Mouse (Mus musculus) forebrain, embryonic 13.5 days (tissue): ENCODE data around the gene Rab21. TPM values are rescaled to one million over a fixed set of nuclear protein-coding genes. Genes with fewer than 3 reads are reported as not detected.

Experiments used
- ATAC-seq: fragments of 200-750 bp; cut with Nextera tagmentation; 2 replicates; pipeline ENCODE4 v1.8.0; 2017
- H3K27ac ChIP-seq: fragments of 300-500 bp; sonication (generic); 2 replicates; pipeline ENCODE4 v1.5.1; 2015; ENCODE audit warnings: inconsistent platforms, mild to moderate bottlenecking, moderate library complexity
- H3K27me3 ChIP-seq: fragments of 300-500 bp; sonication (generic); 2 replicates; pipeline ENCODE4 v1.6.1; 2015; ENCODE audit warnings: mild to moderate bottlenecking, inconsistent platforms
- H3K36me3 ChIP-seq: fragments of 300-500 bp; sonication (generic); 2 replicates; pipeline ENCODE4 v1.6.1; 2015; ENCODE audit warnings: mild to moderate bottlenecking, inconsistent platforms; ENCODE audit not compliant: poor library complexity, severe bottlenecking
- H3K4me1 ChIP-seq: fragments of 300-500 bp; sonication (generic); 2 replicates; pipeline ENCODE4 v1.6.1; 2015; ENCODE audit warnings: inconsistent platforms
- H3K4me2 ChIP-seq: fragments of 300-500 bp; sonication (generic); 2 replicates; pipeline ENCODE4 v1.6.1; 2015; ENCODE audit warnings: inconsistent platforms, mild to moderate bottlenecking, moderate library complexity
- H3K4me3 ChIP-seq: fragments of 300-500 bp; sonication (generic); 2 replicates; pipeline ENCODE4 v1.5.1; 2015; ENCODE audit warnings: mild to moderate bottlenecking, inconsistent platforms
- H3K9ac ChIP-seq: fragments of 300-500 bp; sonication (generic); 2 replicates; pipeline ENCODE4 v1.6.1; 2015; ENCODE audit warnings: mild to moderate bottlenecking, inconsistent platforms
- H3K9me3 ChIP-seq: fragments of 300-500 bp; sonication (generic); replicated peaks from 2 replicates; pipeline ENCODE4 v1.6.1; 2016; ENCODE audit warnings: inconsistent platforms
- WGBS: fragments of 180-500 bp; shearing (Covaris S2); methylation state at CpG from one replicate; pipeline ENCODE4 v1.1.7; 2015; 5-methylcytosine and 5-hydroxymethylcytosine counted together
- polyA plus RNA-seq: library from polyadenylated mRNA; unstranded; fragments of >200 nt; fragmentation: Nextera tagmentation; extraction: Ambion mirVana; gene quantifications from 2 replicates; pipeline ENCODE4 v1.2.1, GENCODE M21; 2015

Gene Rab21
- polyA plus RNA-seq, 1 experiment from 2014 or later, result 5.8 TPM

DNA sequence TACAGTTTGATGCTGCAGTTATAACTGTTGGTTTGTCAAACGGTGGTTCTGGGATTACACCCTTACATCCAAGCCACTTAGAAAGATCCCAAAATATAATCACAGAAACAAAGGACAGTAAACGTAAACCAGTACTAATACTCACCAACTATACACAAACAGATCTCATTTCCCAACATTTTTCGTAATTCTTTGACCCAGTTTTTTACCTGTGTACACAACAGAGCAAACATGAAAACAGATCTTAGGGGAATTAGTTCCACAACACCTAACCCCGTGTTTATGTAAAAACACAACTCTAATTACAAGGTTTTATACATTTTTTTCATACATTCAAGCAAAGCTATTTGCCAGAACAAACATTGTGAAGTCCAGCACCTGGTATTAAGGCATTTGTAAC lies 16.7 kb downstream of the Rab21 start:
- WGBS, result 94% methylated on average over 4 of the region's 4 CpGs
- Histone ChIP-seq H3K4me1 (no peaks in the 10 kb centered on the region), H3K27ac (no peak overlapping the region), H3K4me3 (no peak overlapping the region), H3K9me3 (no peaks in the 10 kb centered on the region), H3K9ac (no peak overlapping the region), H3K4me2 (no peak overlapping the region), H3K27me3 (no peaks in the 10 kb centered on the region), H3K36me3 (peaks cover 58% of the 10 kb centered on the region)
- ATAC-seq, result no peak

DNA sequence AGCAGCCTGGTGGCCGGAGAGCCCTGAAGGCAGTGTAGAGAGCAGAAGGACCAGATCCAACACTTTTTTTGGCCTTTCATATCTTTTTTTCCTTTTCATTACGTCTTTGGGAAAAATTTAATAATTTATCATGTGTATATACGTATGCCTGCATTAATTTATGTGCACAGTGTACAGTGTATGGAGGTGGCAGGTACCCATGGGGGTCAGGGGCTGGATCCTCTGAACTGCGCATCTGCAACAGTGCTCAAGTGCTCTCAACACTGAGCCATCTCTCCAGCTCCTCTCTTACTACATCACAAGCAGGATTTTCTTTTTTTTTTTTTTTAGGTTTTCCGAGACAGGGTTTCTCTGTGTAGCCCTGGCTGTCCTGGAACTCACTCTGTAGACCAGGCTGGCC lies 17.8 kb downstream of the Rab21 start:
- H3K27ac ChIP-seq, result no peak overlapping the region
- H3K4me2 ChIP-seq, result no peak overlapping the region
- H3K4me3 ChIP-seq, result no peak overlapping the region
- WGBS, result 94% methylated on average over 5 of the region's 5 CpGs
- peaks cover 67% of the 10 kb centered on the region for H3K36me3 ChIP-seq
- H3K9me3 ChIP-seq, result no peaks in the 10 kb centered on the region
- no peaks in the 10 kb centered on the region for H3K27me3 ChIP-seq
- ATAC-seq, result no peak
- no peaks in the 10 kb centered on the region for H3K4me1 ChIP-seq
- no peak overlapping the region for H3K9ac ChIP-seq

DNA sequence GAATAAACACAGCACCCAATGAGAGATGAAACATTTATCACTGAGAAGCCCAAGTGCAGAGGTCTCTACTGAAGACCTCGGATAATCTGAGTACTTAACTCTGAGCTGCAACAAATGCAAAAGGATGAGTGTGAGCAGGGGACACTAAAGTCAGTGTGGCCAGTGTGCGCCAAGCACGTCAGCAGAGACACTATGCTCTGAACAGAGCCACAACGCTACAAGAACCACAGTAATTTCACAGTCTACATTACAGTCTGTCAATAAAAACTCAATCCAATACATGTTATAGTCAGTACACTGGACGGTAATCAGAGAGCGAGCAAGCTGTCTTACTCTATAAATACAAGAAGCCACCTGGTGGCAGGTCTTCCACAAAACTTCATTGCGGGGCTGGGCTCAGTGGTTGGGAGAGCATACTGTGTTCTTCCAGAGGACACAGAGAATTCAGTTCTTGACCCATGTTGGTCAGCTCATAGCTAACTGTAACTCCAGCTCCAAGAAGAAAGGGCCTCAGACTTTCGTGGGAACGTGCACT lies 18.9 kb downstream of the Rab21 start:
- Histone ChIP-seq H3K4me3 (no peak overlapping the region), H3K4me2 (no peak overlapping the region), H3K27ac (no peak overlapping the region), H3K27me3 (no peaks in the 10 kb centered on the region), H3K9ac (no peak overlapping the region), H3K36me3 (peaks cover 73% of the 10 kb centered on the region), H3K4me1 (no peaks in the 10 kb centered on the region), H3K9me3 (no peaks in the 10 kb centered on the region)
- 84% methylated on average over 9 of the region's 9 CpGs for WGBS
- no peak for ATAC-seq

DNA sequence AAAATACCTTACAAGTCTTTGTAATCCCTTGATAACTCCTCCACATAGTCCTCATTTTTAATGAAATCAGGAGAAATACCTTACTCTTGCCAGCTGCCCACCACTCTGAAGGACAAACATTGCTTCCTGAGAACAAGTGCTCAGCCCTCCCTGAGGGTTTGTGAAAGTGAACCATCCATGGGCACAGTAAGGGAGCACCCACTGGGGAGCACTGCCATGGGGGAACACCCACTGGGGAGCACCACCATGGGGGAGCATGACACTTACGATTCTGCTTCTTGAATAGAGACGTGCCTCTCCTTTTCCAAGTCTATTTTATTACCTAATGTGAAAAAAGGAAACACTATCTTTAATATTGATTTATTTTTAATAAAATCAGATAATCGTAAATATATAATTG lies 20.2 kb downstream of the Rab21 start:
- Histone ChIP-seq H3K4me3 (no peak overlapping the region), H3K27ac (no peak overlapping the region), H3K4me2 (no peak overlapping the region), H3K9ac (no peak overlapping the region), H3K4me1 (no peaks in the 10 kb centered on the region), H3K9me3 (no peaks in the 10 kb centered on the region), H3K36me3 (peaks cover 76% of the 10 kb centered on the region), H3K27me3 (no peaks in the 10 kb centered on the region)
- 92% methylated on average over 3 of the region's 3 CpGs for WGBS
- ATAC-seq, result no peak

DNA sequence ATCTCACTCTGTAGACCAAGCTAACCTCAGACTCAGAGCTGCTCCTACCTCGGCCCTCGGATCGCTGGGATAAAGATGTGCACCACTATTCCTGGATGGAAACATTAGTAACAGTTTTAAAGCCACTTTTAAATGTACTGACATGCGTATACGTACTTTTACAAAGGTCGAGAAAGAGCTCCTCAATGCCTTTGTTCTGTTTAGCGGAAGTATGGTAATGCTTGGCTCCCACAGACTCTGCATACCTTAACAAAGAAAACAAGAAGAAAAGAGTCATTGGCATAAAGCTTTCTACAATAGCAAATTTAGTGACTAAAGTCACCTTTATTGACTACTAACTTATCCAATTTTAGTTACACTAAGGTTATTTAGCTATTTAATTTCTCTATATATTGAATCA lies 20.7 kb downstream of the Rab21 start:
- H3K27me3 ChIP-seq, result no peaks in the 10 kb centered on the region
- no peak overlapping the region for H3K27ac ChIP-seq
- no peak for ATAC-seq
- peaks cover 74% of the 10 kb centered on the region for H3K36me3 ChIP-seq
- H3K9me3 ChIP-seq, result no peaks in the 10 kb centered on the region
- no peak overlapping the region for H3K4me2 ChIP-seq
- H3K4me3 ChIP-seq, result no peak overlapping the region
- H3K9ac ChIP-seq, result no peak overlapping the region
- 88% methylated on average over 7 of the region's 7 CpGs for WGBS
- no peaks in the 10 kb centered on the region for H3K4me1 ChIP-seq

DNA sequence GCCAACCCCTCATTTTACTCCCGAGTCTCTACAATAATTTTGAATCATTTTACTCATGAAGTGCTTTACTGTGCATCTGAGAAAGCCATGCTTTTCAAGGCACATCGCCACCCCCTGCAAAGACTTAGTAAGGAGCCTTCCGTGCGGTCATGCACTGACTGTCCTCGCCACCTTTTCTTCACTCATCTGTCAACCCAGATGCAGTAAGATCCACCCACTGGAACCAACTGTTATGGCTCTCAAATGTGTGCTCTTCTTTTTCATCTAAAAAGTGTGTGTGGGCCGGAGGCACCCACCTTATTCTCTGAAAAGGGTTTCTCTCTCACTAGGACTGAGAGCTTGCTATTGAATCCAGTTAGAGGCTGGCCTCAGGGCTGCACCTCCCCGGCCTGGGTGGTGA lies 21.4 kb downstream of the Rab21 start:
- H3K9me3 ChIP-seq, result no peaks in the 10 kb centered on the region
- H3K36me3 ChIP-seq, result peaks cover 73% of the 10 kb centered on the region
- no peaks in the 10 kb centered on the region for H3K4me1 ChIP-seq
- no peak overlapping the region for H3K9ac ChIP-seq
- ATAC-seq, result no peak
- no peak overlapping the region for H3K4me2 ChIP-seq
- H3K4me3 ChIP-seq, result no peak overlapping the region
- H3K27me3 ChIP-seq, result no peaks in the 10 kb centered on the region
- H3K27ac ChIP-seq, result no peak overlapping the region
- 94% methylated on average over 7 of the region's 7 CpGs for WGBS

DNA sequence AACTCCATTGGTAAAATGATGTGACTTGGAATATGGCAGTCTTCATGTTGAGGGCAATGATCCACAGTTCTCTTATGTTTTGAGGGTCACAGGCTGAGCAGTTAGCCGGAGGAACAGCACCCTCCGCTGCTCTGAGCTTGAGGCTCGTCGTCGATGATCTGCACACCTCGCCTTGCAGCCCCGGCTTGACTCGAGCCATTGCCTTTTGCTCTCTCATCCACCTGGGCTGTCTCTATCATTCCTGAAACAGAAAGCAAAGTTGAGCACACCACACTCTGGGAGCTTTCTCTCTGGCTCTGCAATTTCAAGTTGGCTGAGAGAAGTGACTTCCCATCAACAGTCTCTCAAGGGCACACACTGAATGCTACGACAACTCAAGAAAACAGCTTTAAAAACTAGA lies 24.7 kb downstream of the Rab21 start:
- ATAC-seq, result no peak
- peaks cover 76% of the 10 kb centered on the region for H3K36me3 ChIP-seq

DNA sequence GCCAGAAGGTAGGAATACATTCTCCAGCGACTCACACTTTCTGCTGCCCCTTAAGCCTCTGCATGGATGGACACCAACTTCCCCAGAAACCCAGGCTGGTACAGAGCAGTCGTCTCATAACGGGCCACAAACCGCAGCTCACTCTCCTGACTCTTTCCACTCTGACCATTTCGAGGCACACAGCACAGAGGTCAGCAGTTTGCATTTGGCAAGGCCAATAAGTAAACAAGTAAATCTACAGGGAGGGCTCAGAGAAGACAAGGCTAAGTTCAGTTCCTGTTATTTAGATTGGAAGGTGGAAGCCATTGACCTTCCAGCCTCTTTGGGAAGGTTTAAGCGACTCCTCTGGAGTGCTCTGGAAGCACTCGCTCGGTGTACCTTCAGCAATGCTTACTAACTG lies 26.5 kb downstream of the Rab21 start:
- Histone ChIP-seq H3K4me1 (no peaks in the 10 kb centered on the region), H3K9me3 (no peaks in the 10 kb centered on the region), H3K27ac (no peak overlapping the region), H3K9ac (no peak overlapping the region), H3K4me2 (no peak overlapping the region), H3K36me3 (peaks cover 63% of the 10 kb centered on the region), H3K4me3 (no peak overlapping the region), H3K27me3 (no peaks in the 10 kb centered on the region)
- no peak for ATAC-seq
- 94% methylated on average over 8 of the region's 8 CpGs for WGBS

More for the DNA sequence above, 24.7 kb downstream of the Rab21 start:
- H3K4me1 ChIP-seq, result no peaks in the 10 kb centered on the region
- no peak overlapping the region for H3K4me2 ChIP-seq
- H3K27me3 ChIP-seq, result no peaks in the 10 kb centered on the region
- H3K4me3 ChIP-seq, result no peak overlapping the region
- no peak overlapping the region for H3K27ac ChIP-seq
- WGBS, result 96% methylated on average over 9 of the region's 9 CpGs
- H3K9ac ChIP-seq, result no peak overlapping the region
- no peaks in the 10 kb centered on the region for H3K9me3 ChIP-seq

DNA sequence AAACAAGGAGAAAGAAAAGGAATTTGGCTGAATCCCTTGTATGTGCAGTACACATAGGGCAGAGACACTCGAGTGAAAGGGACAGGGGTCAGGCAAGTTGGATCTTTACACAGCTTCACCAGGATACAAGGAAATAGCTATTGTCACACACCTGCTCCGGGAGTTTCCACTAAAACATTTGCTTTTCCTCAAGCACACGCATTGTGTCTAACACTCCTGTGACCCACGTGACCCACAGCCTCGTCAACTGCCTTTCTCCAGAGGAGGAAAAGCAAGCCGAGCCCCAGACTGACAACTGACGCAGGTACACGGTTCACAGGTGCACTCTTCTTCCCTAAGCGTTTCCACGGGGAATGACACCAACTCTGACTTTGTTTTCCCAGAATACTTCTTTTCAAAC lies 31.2 kb downstream of the Rab21 start:
- Histone ChIP-seq H3K9me3 (no peaks in the 10 kb centered on the region; the same call in 1 of the 2 replicates), H3K36me3 (peaks cover 24% of the 10 kb centered on the region), H3K9ac (no peak overlapping the region), H3K4me3 (no peak overlapping the region), H3K4me2 (no peak overlapping the region), H3K4me1 (no peaks in the 10 kb centered on the region), H3K27ac (no peak overlapping the region), H3K27me3 (no peaks in the 10 kb centered on the region)
- ATAC-seq, result no peak
- WGBS, result 81% methylated on average over 10 of the region's 10 CpGs

DNA sequence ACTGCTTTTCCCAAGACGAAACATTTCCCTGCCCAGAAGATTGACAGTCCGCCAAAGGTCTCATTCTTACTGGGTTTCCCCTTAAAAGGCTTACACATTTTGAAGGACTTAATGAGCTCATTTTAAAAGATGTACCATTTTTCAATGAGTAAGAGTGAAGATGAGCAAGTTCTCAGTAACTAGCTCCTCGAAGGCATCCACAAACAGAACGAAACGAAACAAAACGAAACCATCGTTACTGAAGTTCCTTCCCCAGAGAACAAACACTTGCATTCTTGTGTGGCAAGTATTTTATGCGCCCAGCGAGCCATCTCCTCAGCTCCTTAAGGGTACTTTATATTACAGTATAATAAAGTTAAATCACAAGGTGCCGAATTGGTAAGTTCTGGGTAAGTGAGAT lies 34.0 kb downstream of the Rab21 start:
- Histone ChIP-seq H3K27ac (no peak overlapping the region), H3K4me3 (no peak overlapping the region), H3K9ac (no peak overlapping the region), H3K4me1 (no peaks in the 10 kb centered on the region), H3K4me2 (no peak overlapping the region), H3K27me3 (no peaks in the 10 kb centered on the region), H3K9me3 (no peaks in the 10 kb centered on the region; the same call in 1 of the 2 replicates), H3K36me3 (peaks cover 5% of the 10 kb centered on the region; the same call in 1 of the 2 replicates)
- WGBS, result 87% methylated on average over 10 of the region's 10 CpGs
- ATAC-seq, result no peak

DNA sequence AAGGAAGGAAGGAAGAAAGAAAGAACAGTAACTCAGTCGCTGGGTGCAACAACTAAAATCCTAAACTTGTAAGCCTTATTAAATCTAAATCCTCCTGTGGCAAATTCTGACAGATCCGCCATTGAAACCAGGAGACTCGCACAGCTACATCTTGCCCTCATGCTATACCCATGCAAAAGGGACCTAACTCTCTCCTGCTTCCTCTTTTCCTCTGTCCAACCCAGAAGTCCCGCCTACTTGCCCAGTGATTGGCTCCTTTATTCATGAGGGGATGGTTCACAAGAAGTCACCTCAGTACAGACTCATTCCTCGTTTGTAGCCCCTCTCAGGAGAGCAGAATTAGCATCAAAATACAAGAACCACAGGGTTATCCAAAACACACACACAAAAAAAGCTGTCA lies 43.7 kb downstream of the Rab21 start:
- no peak overlapping the region for H3K9ac ChIP-seq
- H3K27me3 ChIP-seq, result no peaks in the 10 kb centered on the region
- H3K27ac ChIP-seq, result no peak overlapping the region
- H3K36me3 ChIP-seq, result no peaks in the 10 kb centered on the region
- H3K4me2 ChIP-seq, result no peak overlapping the region
- 60% methylated on average over 5 of the region's 5 CpGs for WGBS
- H3K9me3 ChIP-seq, result no peaks in the 10 kb centered on the region
- no peaks in the 10 kb centered on the region for H3K4me1 ChIP-seq
- no peak for ATAC-seq
- no peak overlapping the region for H3K4me3 ChIP-seq

DNA sequence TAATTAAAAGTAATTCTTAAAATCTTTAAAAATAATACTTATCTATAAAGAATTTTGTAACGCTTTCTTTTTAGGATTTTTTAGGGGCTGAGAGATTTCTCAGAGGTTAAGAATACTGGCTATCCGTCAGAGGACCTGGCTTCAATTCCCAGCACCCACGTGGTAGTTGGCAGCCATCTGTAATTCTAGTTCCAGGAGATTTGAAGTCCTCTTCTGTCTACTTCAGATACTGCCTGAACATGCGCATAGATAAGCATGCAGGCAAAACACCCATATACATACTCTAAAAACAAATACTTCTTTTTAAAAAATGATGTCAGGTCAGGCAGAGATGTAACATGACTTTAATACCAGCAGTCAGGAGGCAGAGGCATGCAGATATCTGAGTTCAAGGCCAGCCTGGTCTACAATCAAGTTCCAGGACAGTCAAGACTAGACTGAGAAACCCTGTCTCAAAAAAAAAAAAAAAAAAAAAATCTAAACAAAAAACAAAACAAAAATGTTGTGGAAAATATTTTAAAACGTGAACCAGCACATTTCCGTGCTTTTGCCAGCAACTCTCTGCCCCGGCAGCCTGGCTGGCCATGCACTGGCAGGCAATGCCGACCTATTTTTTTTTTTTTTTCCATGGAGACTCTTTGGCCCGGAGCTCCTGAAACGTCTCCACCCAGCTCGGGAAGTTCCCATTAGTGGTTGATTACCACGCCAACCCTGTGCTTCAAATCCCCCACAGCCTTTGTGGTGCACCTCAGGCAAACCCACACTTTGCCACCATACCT lies 44.6 kb downstream of the Rab21 start:
- Histone ChIP-seq H3K4me1 (no peaks in the 10 kb centered on the region), H3K36me3 (no peaks in the 10 kb centered on the region), H3K9ac (no peak overlapping the region), H3K27ac (no peak overlapping the region), H3K4me2 (no peak overlapping the region), H3K4me3 (no peak overlapping the region), H3K9me3 (no peaks in the 10 kb centered on the region), H3K27me3 (no peaks in the 10 kb centered on the region)
- 89% methylated on average over 12 of the region's 12 CpGs for WGBS
- no peak for ATAC-seq
